Mouse (Mus musculus) kidney, postnatal 0 days (tissue): ENCODE measurements around the gene Hist1h2ae. TPM values are rescaled to one million over a fixed set of nuclear protein-coding genes. Genes with fewer than 3 reads are reported as not detected.
"Not testable (repeated sequence)": the region's sequence is repeated elsewhere in the genome, so short reads cannot be mapped to it uniquely, and the experiment has no call there.

Experiments
- ATAC-seq: fragments of 200-750 bp; cut with Nextera tagmentation; replicated peaks from 2 replicates; pipeline ENCODE4 v1.8.0; 2017; ENCODE audit warnings: low read depth, moderate number of reproducible peaks, moderate TSS enrichment, moderate library complexity; ENCODE audit not compliant: low FRiP score
- DNase-seq: peaks from one replicate; pipeline ENCODE4 v3.0.0-alpha.2; 2016; ENCODE audit warnings: low spot score
- H3K27ac ChIP-seq: fragments of 300-500 bp; sonication (generic); 2 replicates; pipeline ENCODE4 v1.5.1; 2014; ENCODE audit warnings: mild to moderate bottlenecking
- H3K27me3 ChIP-seq: fragments of 300-500 bp; sonication (generic); 2 replicates; pipeline ENCODE4 v1.6.1; 2014; ENCODE audit warnings: low read length, mixed read lengths; ENCODE audit not compliant: insufficient read depth
- H3K36me3 ChIP-seq: fragments of 300-500 bp; sonication (generic); 2 replicates; pipeline ENCODE4 v1.6.1; 2014; ENCODE audit warnings: low read length, mixed read lengths; ENCODE audit not compliant: insufficient read depth
- H3K4me1 ChIP-seq: fragments of 300-500 bp; sonication (generic); replicated peaks from 2 replicates; pipeline ENCODE4 v1.6.1; 2014; ENCODE audit warnings: antibody characterized with exemption, low read length, mixed read lengths; ENCODE audit not compliant: insufficient read depth
- H3K4me2 ChIP-seq: fragments of 300-500 bp; sonication (generic); 2 replicates; pipeline ENCODE4 v1.6.1; 2014; ENCODE audit warnings: mild to moderate bottlenecking, low read length, moderate library complexity, mixed read lengths
- H3K4me3 ChIP-seq: fragments of 300-500 bp; sonication (generic); replicated peaks from 2 replicates; pipeline ENCODE4 v1.5.1; 2014; ENCODE audit warnings: low read depth, low read length
- H3K9ac ChIP-seq: fragments of 300-500 bp; sonication (generic); 2 replicates; pipeline ENCODE4 v1.6.1; 2014; ENCODE audit warnings: low read depth, low read length
- H3K9me3 ChIP-seq: fragments of 300-500 bp; sonication (generic); replicated peaks from 2 replicates; pipeline ENCODE4 v1.6.1; 2016; ENCODE audit warnings: low read length, inconsistent platforms, mixed read lengths
- CTCF ChIP-seq: IDR thresholded peaks from 2 replicates; pipeline ENCODE4 v1.5.1; 2016; ENCODE audit warnings: antibody characterized with exemption, low read depth, mild to moderate bottlenecking, moderate library complexity
- WGBS: fragments of 180-500 bp; shearing (Covaris S2); extraction: QIAGEN DNeasy Blood & Tissue Kit; methylation state at CpG from one replicate; pipeline ENCODE4 v1.1.7; 2014; 5-methylcytosine and 5-hydroxymethylcytosine counted together
- polyA plus RNA-seq: library from polyadenylated mRNA; unstranded; fragments of >200 nt; fragmentation: Nextera tagmentation; extraction: Ambion mirVana; gene quantifications from 2 replicates; pipeline ENCODE4 v1.2.1, GENCODE M21; 2015

Gene Hist1h2ae
- polyA plus RNA-seq, 1 experiment from 2014 or later = 50.2 TPM

DNA sequence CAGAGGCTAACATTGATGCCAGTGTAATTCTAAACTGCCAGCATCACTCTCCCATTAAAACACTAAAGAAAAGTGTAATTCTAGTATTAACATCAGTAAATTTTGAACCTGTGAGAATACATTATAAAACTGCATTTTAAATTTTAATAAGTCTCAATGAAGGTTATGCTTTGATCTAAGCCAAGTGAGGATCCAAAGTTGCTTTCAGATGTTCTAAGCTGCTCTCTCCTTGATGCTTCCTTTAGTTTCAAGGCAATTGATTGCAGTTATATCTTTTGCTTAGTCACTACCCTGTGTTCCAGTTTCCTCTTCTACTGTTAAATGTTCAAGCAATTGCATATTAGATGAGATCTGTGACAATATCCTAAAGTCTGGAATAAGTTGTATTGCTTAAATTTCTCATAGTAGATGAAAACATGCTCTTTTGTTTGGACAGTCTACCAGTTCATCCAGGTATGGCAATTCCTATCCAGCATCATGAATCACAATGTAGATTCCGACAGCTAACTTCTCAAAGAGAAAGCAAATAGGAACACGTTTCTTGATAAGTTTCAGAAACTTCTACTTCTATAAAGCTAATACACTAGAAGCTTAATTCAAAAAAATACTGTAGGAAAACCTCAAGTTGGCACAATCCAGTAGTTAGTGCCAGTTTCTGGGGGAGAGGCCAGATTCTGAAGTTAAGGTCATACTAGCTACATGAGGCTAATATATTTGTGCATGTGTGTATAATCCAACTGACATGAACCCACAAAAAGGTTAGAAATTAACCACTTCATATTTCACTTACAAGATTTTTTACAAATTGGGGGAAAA lies 1.4 kb upstream of the Hist1h2ae start:
- Histone ChIP-seq H3K27me3 (no peaks in the 10 kb centered on the region), H3K27ac (peak overlapping the region; percentile 95), H3K9me3 (no peaks in the 10 kb centered on the region), H3K9ac (peak overlapping the region; percentile 47), H3K4me1 (peaks cover 13% of the 10 kb centered on the region; the same call in 1 of the 2 replicates), H3K4me3 (peak overlapping the region; percentile 48), H3K4me2 (peak overlapping the region; percentile 64), H3K36me3 (no peaks in the 10 kb centered on the region)
- peak; percentile 58 for DNase-seq
- TF ChIP-seq CTCF = no peak
- ATAC-seq = no peak
- 19% methylated on average over 2 of the region's 2 CpGs for WGBS

DNA sequence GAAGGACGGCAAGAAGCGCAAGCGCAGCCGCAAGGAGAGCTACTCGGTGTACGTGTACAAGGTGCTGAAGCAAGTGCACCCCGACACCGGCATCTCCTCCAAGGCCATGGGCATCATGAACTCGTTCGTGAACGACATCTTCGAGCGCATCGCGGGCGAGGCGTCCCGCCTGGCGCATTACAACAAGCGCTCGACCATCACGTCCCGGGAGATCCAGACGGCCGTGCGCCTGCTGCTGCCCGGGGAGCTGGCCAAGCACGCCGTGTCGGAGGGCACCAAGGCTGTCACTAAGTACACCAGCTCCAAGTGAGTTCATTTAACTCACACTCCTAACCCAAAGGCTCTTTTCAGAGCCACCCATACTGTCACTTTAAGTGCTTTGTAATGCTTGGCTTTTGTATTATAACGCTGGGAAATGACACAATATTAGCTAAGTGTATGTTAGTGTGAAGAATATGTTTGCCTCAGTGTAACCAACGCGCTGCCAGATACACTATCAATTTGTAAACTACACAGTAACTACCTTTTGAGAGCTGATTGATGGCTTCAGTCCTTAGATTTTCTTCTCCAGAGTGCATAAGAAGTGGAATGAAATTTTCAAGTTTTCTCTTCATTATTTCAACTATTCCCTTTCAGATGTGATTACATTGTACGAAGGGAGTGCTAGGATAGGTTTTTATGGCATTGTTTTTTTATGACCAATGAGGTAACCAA lies 641 bp upstream of the Hist1h2ae start:
- Histone ChIP-seq H3K4me3 (peak overlapping the region; percentile 48), H3K27ac (peak overlapping the region; percentile 95), H3K4me1 (peaks cover 12% of the 10 kb centered on the region; the same call in 1 of the 2 replicates), H3K9ac (peak overlapping the region; percentile 47), H3K4me2 (peak overlapping the region; percentile 64)
- DNase-seq = peak; percentile 48
- 1% methylated on average over 9 of the region's 34 CpGs for whole genome bisulfite sequencing
- not testable (repeated sequence) for H3K27me3 ChIP-seq, ATAC-seq, H3K36me3 ChIP-seq, H3K9me3 ChIP-seq

DNA sequence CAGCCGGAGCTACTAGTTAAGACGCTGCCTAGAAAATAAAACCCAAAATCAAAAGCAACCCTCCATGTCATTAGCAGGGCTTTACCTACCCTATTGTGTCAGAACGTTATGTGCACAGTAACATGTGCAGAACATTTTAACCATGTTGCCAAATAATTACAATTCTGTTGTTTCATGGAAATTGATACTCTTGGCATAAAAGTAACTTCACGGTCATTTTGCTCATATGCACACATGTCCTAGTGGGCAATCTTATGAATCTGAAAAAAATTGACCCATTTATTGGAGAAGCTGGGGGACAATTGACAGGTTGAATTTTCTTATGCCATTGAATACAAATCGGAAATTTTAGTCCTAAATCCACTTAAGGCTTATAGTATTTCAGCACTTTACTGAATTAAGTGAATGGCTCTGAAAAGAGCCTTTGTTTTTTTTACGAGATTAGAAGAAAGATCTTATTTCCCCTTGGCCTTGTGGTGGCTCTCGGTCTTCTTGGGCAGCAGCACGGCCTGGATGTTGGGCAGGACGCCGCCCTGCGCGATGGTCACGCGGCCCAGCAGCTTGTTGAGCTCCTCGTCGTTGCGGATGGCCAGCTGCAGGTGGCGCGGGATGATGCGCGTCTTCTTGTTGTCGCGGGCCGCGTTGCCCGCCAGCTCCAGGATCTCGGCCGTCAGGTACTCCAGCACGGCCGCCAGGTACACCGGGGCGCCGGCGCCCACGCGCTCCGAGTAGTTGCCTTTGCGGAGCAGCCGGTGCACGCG lies 579 bp downstream of the Hist1h2ae start:
- H3K9ac ChIP-seq = peak overlapping the region; percentile 55; the same call in 1 of the 2 replicates
- not testable (repeated sequence) for H3K4me1 ChIP-seq, H3K36me3 ChIP-seq, H3K9me3 ChIP-seq, H3K27me3 ChIP-seq, DNase-seq
- ATAC-seq = peak; percentile 8; the same call in 1 of the 2 replicates
- H3K27ac ChIP-seq = peak overlapping the region; percentile 95
- H3K4me2 ChIP-seq = peak overlapping the region; percentile 64
- peak overlapping the region; percentile 48 for H3K4me3 ChIP-seq
- 2% methylated on average over 21 of the region's 41 CpGs for WGBS

GRCm38 (mm10) chr13:23564482-23564881 lies 6.5 kb downstream of the Hist1h2ae start:
- H3K27ac ChIP-seq = no peak overlapping the region
- H3K4me2 ChIP-seq = no peak overlapping the region
- no peaks in the 10 kb centered on the region for H3K9me3 ChIP-seq
- no peaks in the 10 kb centered on the region for H3K4me1 ChIP-seq
- no peak for ATAC-seq
- H3K9ac ChIP-seq = no peak overlapping the region
- 77% methylated on average over 2 of the region's 2 CpGs for WGBS
- no peak overlapping the region for H3K4me3 ChIP-seq
- TF ChIP-seq CTCF = no peak
- no peak for DNase-seq
- no peaks in the 10 kb centered on the region for H3K27me3 ChIP-seq
- no peaks in the 10 kb centered on the region for H3K36me3 ChIP-seq

- peak; percentile 71 for TF ChIP-seq CTCF
- Histone ChIP-seq H3K4me1 (no peaks in the 10 kb centered on the region), H3K4me3 (peak overlapping the region; percentile 25), H3K9ac (peak overlapping the region; percentile 57), H3K27ac (peak overlapping the region; percentile 96), H3K36me3 (no peaks in the 10 kb centered on the region), H3K9me3 (no peaks in the 10 kb centered on the region), H3K4me2 (peak overlapping the region; percentile 76), H3K27me3 (no peaks in the 10 kb centered on the region)
- peak; percentile 58 for ATAC-seq
- peak; percentile 98 for DNase-seq
- 3% methylated on average over 18 of the region's 18 CpGs for WGBS
Measured at GRCm38 (mm10) chr13:23562699-23563462, 8.1 kb downstream of the Hist1h2ae start.

GRCm38 (mm10) chr13:23561883-23562659 lies 8.9 kb downstream of the Hist1h2ae start, which contains the start of gene Hist1h3e:
TSS of gene Hist1h3e (minus strand) at chr13:23562369.
- H3K9ac ChIP-seq = peak within 1 kb of the TSS; percentile 61
- H3K27ac ChIP-seq = peak within 1 kb of the TSS; percentile 96
- not testable (repeated sequence) for H3K9me3 ChIP-seq, H3K4me1 ChIP-seq, H3K36me3 ChIP-seq, H3K27me3 ChIP-seq
- H3K4me3 ChIP-seq = peak within 1 kb of the TSS; percentile 25
- peak within 1 kb of the TSS; percentile 76 for H3K4me2 ChIP-seq
- ATAC-seq (peak; percentile 91), DNase-seq (peak; percentile 99)
- under 1% methylated on average over 42 of the region's 67 CpGs for WGBS

GRCm38 (mm10) chr13:23561531-23561882 lies 9.5 kb downstream of the Hist1h2ae start:
- not testable (repeated sequence) for ATAC-seq, H3K9me3 ChIP-seq, H3K36me3 ChIP-seq, H3K27me3 ChIP-seq, H3K4me1 ChIP-seq, DNase-seq
- WGBS = 0% methylated on average over 2 of the region's 5 CpGs
- peak overlapping the region; percentile 76 for H3K4me2 ChIP-seq
- peak overlapping the region; percentile 96 for H3K27ac ChIP-seq
- H3K4me3 ChIP-seq = peak overlapping the region; percentile 25
- peak overlapping the region; percentile 61; the same call in 1 of the 2 replicates for H3K9ac ChIP-seq

DNA sequence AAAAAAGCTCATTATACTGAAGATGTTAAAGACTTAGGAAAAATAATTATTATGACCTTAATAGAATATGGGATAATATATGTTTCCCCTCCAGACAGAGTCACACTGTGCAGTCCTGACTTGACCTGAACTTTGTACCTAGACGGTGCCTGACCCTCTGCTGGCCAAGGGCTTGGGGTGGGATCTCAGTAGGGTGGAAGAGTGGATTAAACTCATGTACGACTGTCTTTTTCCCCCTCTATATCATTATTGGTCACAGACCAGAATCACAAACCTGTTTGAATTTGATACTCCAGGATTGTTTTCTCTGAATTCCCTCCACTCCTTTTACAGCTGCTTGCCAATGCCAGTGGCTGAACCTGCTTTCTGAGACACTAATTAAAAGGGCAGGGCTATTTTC lies 10.3 kb downstream of the Hist1h2ae start:
- not testable (repeated sequence) for H3K9ac ChIP-seq, DNase-seq, H3K9me3 ChIP-seq, H3K27me3 ChIP-seq, H3K36me3 ChIP-seq, H3K4me3 ChIP-seq, ATAC-seq, H3K27ac ChIP-seq, H3K4me1 ChIP-seq
- H3K4me2 ChIP-seq = 0 out of 2 replicates have a peak overlapping the region, but pooled peaks have one; percentile 13
- WGBS = 9% methylated on average over 2 of the region's 2 CpGs
